Mouse (Mus musculus) spleen, adult 18-20 months (tissue): ENCODE results near the gene Adtrp.

Experiments used
- DNase-seq, 2 experiments: peaks; one replicate each; pipeline ENCODE4 v3.0.0; 2022; ENCODE audit warnings: mixed read lengths in 2 of 2

Adtrp gene

DNA sequence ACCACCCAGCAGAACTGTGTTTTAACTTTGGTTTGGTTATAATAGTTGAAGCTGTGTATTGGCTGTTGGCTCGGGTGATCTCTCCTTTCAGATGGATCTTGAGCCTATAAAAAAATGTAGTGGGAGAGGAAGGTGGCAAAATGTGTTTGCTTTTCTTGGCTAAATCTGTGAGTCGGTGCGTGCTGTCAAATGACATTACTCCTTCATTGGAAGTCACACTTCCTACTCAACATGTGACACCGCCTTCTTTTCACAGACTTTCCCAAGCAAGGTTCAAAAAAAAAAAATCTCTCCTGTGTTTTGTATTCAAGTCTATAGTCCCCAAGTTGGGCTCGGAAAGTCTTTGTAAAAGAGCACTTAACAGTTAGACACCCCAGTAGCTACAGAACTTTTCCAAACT is 19.9 kb downstream of the Adtrp start:
- no peak for DNase-seq

DNA sequence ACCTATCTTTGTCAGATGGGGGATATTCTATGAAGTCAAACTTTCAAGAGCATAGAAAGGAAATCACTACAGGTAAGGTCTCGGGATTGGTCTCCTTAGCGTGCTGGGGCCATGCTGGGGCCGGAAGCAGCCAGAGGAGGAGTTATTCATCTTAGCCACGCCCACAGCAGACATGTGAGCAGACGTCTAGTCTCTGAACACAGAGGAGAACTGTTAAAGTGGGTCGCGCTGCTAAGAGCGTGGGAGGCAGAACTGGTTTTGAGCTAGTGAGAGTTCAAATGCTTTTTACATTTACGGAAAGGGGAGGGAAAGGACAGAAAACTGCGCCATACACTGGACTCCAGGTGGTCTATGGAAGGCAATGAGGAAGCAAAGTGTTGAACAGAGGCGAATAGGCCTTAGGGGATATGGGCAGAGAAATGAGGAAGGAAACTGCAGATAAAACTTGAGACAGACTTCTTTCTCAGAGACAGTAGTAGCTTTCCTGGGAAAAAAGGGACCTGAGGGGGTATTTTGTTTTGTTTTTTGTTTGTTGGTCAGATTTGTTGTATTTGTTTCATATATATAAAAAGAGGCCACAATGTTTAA is 22.0 kb downstream of the Adtrp start:
- DNase-seq, result peak in 1 of 2 experiments; percentile 24

DNA sequence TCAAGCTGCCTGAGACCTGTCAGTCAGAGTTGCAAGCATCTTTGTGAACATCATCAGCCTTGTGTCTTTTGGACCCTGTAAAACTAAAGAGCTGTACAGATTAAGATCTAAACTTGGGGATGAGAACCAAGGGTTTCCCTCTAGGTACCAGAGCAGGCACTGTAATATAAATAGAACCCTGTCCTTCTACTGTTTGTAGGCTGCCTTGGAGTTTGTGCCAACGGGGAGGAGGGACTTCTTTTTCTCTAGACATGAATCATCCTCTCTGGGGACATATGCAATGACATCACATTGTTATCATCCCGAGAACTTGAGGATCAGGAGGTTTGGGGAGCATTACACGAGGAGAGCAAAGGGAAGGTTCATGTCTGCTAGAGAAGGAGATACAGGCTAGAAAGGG is 24.4 kb downstream of the Adtrp start:
- no peak for DNase-seq

DNA sequence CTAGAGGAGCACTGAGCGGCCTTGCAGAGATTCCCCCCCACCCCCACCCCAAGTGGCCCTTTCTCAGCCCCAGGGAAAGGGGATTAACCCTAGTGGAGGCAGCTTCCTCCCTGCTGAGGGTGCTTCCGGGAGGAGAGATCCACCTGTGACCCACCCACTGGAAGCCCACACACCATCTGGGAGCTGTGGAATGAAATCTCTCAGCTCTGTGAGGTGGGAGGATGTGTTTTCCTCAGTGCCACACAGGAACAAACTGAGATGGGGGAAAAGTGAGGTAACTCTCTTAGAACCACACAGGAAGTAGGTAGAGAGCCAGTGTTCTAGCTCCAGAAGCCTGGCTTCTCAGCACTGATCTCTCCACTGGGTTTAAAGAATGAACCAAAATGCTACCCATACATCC is 24.9 kb downstream of the Adtrp start:
- DNase-seq, result no peak

DNA sequence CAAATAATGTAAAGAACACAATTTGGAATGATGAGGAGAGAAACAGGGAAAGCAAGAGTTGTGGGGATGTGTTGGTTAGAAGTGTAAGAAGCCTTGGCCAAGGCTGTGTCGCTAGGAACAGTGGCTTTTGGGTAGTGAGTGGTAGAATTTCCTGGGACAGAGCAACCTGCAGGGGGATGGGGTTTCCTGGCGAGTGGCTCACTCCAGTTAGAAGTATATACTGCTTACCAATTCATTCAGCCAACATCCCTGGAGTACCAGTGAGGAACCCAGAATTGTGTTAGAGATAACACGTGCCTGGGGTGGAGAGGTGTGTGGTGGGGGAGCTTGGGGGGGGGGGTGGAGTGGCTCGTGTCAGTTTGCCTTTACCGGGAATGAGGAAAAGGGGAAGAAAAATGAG is 25.4 kb downstream of the Adtrp start:
- no peak for DNase-seq

- DNase-seq, result no peak
These were observed 26.5 kb downstream of the Adtrp start for GRCm38 (mm10) chr13:41820947-41821346.

DNA sequence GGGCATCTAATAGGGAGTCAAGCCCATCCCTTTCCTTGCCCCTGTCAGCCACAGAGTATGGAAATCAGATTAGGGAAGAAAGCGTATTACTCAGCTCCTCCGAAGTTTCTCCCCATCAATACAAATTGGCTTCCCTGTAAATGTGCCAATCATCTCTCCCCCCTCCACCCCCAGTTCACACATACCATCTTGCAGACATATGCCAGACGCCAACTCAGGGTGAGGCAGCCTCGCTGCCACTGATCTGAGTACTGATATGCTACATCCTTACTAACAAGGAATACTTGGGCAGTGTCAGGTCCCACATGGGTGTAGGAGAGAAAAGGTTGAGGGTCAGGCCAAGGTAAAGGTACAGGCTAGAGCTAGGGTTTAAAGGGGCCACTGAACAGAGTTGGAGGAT is 27.6 kb downstream of the Adtrp start:
- DNase-seq, result no peak

DNA sequence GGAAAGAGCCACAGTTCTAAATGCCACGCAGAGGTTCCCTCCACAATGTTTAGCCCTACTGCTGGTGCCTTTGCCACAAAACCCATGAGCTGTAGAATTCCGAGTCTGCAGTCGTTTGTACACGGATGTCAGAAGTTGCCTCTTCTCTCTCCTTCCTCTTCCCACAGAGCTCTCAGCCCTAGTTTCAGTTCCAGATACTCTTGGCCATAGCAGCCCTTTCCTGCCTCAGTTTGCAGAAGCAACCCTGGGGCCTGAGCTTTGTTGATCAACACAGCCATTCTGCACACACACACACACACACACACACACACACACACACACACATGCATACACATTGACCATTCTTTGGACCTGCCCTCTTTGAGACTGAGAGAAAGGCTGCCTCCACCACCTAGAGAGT is 28.0 kb downstream of the Adtrp start:
- no peak for DNase-seq

DNA sequence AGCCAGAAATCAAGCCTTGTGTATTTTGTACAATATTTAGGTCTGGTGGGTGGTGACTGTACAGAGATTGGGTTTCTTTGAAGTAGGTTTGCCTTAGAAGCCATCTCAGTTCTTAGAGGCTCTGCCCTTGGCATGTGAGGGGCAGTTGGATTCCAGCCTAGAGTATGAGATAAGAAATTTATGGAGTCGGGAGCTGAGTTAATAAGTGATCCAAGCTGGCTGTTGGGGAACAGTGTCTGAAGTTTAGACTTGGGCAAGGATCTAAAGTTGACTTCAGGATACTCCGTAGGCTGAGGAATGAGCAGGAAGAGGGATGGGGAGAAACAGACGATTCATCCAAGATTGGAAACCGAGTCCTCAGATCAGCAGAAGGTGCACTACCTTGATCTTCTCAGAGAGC is 29.9 kb downstream of the Adtrp start:
- DNase-seq, result no peak

DNA sequence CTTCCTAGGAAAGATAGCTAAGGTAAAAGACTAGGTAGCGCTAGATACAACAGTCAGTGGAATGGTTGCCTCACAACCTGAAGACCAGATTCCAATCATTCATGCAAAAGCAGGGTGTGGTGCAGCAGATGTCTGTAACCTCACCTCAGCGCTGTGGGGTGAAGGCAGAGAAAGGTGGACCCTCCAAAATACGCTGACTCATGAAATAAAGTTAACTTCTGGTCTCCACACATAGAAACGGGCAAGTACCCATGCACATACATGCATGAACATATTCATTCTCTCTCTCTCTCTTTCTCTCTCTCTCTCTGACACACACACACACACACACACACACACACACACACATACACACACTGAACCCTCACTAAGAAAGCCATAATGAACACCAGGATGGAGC is 30.8 kb downstream of the Adtrp start:
- no peak for DNase-seq

DNA sequence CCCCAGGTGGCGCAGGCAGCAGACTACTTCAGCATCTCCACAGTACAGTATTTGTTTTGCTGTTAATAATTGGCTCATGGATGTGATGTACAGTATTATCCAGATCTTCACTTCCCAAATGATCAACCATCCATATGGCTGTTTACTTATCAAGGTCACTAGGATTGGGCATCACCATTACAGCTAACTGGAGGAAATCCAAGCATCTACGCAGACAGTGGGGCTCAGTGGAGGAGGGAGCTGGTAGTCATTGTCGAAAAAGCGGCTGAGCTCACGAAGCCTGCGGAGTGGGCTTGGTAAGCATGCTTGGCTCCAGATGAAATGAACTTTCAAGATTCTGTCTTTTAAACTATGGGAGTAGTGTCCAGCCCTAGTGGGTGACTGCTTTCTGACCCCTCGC is 36.7 kb downstream of the Adtrp start:
- no peak for DNase-seq

DNA sequence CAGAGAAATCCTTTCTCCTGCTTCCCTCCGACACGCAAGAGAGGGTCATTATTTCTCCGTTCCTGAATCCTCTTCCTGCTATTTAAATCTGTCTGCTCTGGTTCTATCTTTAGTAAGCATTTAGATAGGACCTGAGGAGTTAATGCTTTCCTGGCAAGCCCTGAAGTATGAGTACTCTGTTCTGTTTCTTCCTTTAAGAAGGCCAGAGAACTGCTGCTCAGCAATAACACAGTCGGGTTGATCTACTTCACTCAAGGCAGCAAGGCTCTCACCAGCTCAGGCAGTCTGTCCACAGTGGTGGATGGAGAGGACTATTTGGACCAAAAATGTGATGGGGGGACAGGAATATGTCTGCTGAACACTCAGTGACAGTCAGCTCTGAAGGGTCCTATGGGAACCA is 39.7 kb downstream of the Adtrp start:
- no peak for DNase-seq

DNA sequence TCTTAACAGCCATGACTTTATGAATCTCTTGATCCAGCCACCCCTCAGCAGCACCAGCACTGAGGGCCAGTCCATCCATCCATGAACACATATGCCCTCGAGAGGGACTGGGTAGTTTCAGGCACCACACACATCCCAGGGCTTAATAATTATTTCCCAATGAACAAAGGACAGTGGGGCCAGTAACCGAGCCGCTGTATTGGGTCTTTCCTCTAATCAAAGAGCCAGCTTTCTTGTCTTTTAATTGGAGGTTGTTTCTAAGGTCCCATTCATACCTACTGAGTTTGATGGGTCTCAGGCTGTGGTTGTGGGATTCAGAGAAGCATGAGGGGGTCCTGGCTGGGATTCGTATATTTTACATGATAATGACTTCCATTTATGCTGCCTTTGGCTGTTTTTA is 40.2 kb downstream of the Adtrp start:
- no peak for DNase-seq

DNA sequence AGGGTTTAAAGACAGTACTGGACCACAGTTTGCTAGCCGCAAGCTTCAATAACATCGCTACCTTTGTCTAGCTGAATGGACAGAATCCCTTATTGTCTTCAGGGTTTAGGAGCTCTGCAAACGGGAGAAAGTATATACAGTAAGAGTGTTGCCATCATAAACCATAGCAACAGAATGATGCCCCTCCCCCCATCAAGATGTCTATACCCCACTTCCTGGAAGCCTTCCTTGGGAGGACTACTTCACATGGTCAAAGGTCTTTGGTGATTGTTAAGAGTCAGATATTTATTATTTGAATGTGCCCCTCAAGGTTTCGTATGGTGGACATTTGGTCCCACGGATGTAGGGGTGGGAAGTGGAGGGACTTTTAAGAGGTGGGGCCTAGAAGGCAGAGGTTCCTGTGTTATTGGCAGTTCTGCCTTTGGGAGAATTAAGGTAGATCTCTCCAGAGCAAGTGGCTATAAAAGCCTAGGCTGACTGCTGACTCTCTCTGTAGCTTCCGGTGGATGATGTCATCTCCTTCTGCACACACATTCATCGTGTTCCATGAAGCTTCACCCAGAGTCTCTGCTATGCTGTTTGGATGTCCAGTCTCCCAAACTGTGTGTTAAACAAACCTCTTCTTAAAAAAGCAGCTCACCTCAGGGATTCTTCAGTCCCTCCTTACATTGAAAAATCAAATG is 42.2 kb downstream of the Adtrp start:
- no peak for DNase-seq

- DNase-seq, result peak; percentile 12 to 21
These were observed 43.7 kb downstream of the Adtrp start for GRCm38 (mm10) chr13:41803656-41804265.

- DNase-seq, result peak in 1 of 2 experiments; percentile 16
These were observed 46.3 kb downstream of the Adtrp start for GRCm38 (mm10) chr13:41801177-41801636.

GRCm38 (mm10) chr13:41792849-41793248 is 54.6 kb downstream of the Adtrp start:
- DNase-seq, result no peak

- no peak for DNase-seq
These were observed 59.5 kb downstream of the Adtrp start for GRCm38 (mm10) chr13:41787863-41788536.

DNA sequence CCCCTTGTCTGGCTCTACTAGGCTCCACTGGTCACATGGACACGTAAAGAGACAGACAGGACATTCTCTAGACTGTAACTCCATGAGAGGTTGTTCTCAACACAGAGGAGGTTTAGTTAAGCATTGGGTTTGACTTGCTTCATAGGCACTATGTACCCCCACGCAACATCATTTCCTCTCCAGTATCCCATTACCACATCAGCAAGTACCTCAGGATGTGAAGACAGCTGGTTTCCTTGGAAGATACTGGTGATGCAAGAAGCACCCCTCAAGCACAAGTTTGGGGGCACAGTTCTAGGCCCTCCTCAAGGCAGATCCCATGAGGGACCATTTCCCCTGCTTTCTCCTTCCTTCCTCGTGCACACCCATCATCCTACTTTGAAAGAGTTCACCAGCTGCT is 60.8 kb downstream of the Adtrp start:
- DNase-seq, result no peak

- no peak for DNase-seq
These were observed 62.4 kb downstream of the Adtrp start for GRCm38 (mm10) chr13:41784889-41785701.

GRCm38 (mm10) chr13:41780296-41780695 is 67.2 kb downstream of the Adtrp start:
- DNase-seq, result no peak

DNA sequence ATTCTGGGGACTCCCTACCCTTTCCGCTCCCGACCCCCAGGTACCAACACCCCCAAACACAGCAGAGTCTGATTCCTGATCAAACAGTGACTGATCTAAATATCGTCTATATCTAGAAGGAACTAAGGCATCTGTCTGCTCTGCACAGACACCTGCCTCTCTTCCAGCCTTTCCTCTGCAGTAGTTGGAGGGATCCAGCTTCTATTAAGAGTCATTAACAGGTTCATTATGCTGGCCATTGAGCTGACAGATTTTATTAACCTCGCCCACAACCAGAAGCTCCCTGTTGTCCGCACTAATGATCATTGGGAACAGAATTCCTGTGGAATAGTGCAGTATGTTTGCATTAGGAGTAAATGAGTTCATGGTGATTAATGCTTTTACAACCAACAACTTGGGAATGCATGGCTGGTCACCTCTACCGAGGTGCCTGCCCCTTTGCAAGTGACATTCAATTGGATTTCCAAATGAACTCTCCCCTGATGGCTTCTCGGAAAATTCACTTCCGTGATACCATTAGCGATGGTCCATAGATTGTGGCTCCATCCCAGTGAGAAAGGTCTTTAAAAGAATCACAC is 67.8 kb downstream of the Adtrp start:
- DNase-seq, result no peak
